Mouse (Mus musculus) kidney, adult 8-10 months (tissue): ENCODE measurements around the gene Kcnj14.
A peak's percentile ranks its signal among the peaks of the same experiment; 100 is the strongest.

Source experiments
- DNase-seq, 2 experiments: peaks; one replicate each; pipeline ENCODE4 v3.0.0; 2022

The Kcnj14 gene

GRCm38 (mm10) chr7:45793969-45794585, 30.5 kb downstream of the Kcnj14 start:
- no peak for DNase-seq

GRCm38 (mm10) chr7:45793240-45793639, 31.3 kb downstream of the Kcnj14 start:
- no peak for DNase-seq

- DNase-seq = no peak
These were observed 32.7 kb downstream of the Kcnj14 start for GRCm38 (mm10) chr7:45791756-45792490.

- DNase-seq = no peak
These were observed 33.9 kb downstream of the Kcnj14 start for GRCm38 (mm10) chr7:45790721-45791120.

GRCm38 (mm10) chr7:45787642-45788041, 36.9 kb downstream of the Kcnj14 start:
- DNase-seq = no peak

GRCm38 (mm10) chr7:45786661-45787413, 37.7 kb downstream of the Kcnj14 start:
- no peak for DNase-seq

GRCm38 (mm10) chr7:45786136-45786578, 38.4 kb downstream of the Kcnj14 start:
- DNase-seq = no peak

GRCm38 (mm10) chr7:45785388-45786135, 39.0 kb downstream of the Kcnj14 start:
- DNase-seq = no peak

- peak in 1 of 2 experiments; percentile 36 for DNase-seq
These were observed 39.8 kb downstream of the Kcnj14 start, which contains the start of gene Sult2b1 for GRCm38 (mm10) chr7:45784524-45785372. Sult2b1 (minus strand) TSS chr7:45784669.

- DNase-seq = peak in 1 of 2 experiments; percentile 53
These were observed 41.0 kb downstream of the Kcnj14 start, which contains the start of gene Lmtk3 for GRCm38 (mm10) chr7:45783511-45784091. Lmtk3 (plus strand) TSS chr7:45783738.

GRCm38 (mm10) chr7:45782271-45782670, 42.3 kb downstream of the Kcnj14 start:
- no peak for DNase-seq

GRCm38 (mm10) chr7:45779081-45779641, 45.4 kb downstream of the Kcnj14 start:
- DNase-seq = no peak

GRCm38 (mm10) chr7:45775237-45775636, 49.3 kb downstream of the Kcnj14 start:
- peak in 1 of 2 experiments; percentile 49 for DNase-seq

GRCm38 (mm10) chr7:45771101-45771500, 53.5 kb downstream of the Kcnj14 start:
- no peak for DNase-seq

- DNase-seq = peak in 1 of 2 experiments; percentile 32
These were observed 54.0 kb downstream of the Kcnj14 start for GRCm38 (mm10) chr7:45770427-45771082.

GRCm38 (mm10) chr7:45767500-45767899, 57.1 kb downstream of the Kcnj14 start:
- DNase-seq = no peak

- no peak for DNase-seq
These were observed 57.8 kb downstream of the Kcnj14 start for GRCm38 (mm10) chr7:45766764-45767163.
